Mouse (Mus musculus) small intestine, adult 2 months (tissue): ENCODE measurements around the gene Agbl5. TPM values are rescaled to one million over a fixed set of nuclear protein-coding genes. Genes with fewer than 3 reads are reported as not detected.

ENCODE experiments used
- H3K27ac ChIP-seq: fragments of 200-500 bp; 2 replicates; pipeline ENCODE4 v1.5.1; 2012; ENCODE audit warnings: low read depth, low read length, control low read depth, inconsistent platforms; ENCODE audit not compliant: insufficient read depth
- H3K27me3 ChIP-seq: fragments of 200-500 bp; 2 replicates; pipeline ENCODE4 v1.6.1; 2012; ENCODE audit warnings: mild to moderate bottlenecking, moderate library complexity, low read length, inconsistent platforms; ENCODE audit not compliant: control insufficient read depth, insufficient read depth
- H3K36me3 ChIP-seq: fragments of 200-500 bp; 2 replicates; pipeline ENCODE4 v1.6.1; 2012; ENCODE audit warnings: mild to moderate bottlenecking, low read length, control low read depth, inconsistent platforms; ENCODE audit not compliant: control insufficient read depth, insufficient read depth
- H3K4me1 ChIP-seq: fragments of 200-500 bp; 2 replicates; pipeline ENCODE4 v1.6.1; 2012; ENCODE audit warnings: low read length, inconsistent platforms, mixed read lengths; ENCODE audit not compliant: control insufficient read depth, insufficient read depth, insufficient read length
- H3K4me3 ChIP-seq: fragments of 200-500 bp; 2 replicates; pipeline ENCODE4 v1.5.1; 2012; ENCODE audit warnings: low read depth, mild to moderate bottlenecking, control low read depth, inconsistent platforms, low read length, moderate library complexity
- CTCF ChIP-seq: fragments of 200-500 bp; IDR thresholded peaks from 2 replicates; pipeline ENCODE4 v1.5.1; 2012; ENCODE audit warnings: low read depth, mild to moderate bottlenecking, control low read depth, inconsistent platforms, low read length, moderate library complexity, mixed read lengths; ENCODE audit not compliant: insufficient replicate concordance, insufficient read length; ENCODE audit errors: extremely low read depth
- POLR2A ChIP-seq: fragments of 200-500 bp; IDR thresholded peaks from 2 replicates; pipeline ENCODE4 v1.6.1; 2012; ENCODE audit warnings: low read depth, mild to moderate bottlenecking, control low read depth, inconsistent platforms, low read length, moderate library complexity
- WGBS: fragments of 180-500 bp; shearing (Covaris S2); methylation state at CpG from one replicate; pipeline ENCODE4 v1.1.7; 2018; 5-methylcytosine and 5-hydroxymethylcytosine counted together
- polyA plus RNA-seq: library from polyadenylated mRNA; depleted of rRNA; stranded (reverse); fragments of >200 nt; gene quantifications from 2 replicates; pipeline ENCODE4 v1.2.3, GENCODE M21; 2012

Gene Agbl5
- polyA plus RNA-seq, 1 experiment, result 10.2 TPM

DNA sequence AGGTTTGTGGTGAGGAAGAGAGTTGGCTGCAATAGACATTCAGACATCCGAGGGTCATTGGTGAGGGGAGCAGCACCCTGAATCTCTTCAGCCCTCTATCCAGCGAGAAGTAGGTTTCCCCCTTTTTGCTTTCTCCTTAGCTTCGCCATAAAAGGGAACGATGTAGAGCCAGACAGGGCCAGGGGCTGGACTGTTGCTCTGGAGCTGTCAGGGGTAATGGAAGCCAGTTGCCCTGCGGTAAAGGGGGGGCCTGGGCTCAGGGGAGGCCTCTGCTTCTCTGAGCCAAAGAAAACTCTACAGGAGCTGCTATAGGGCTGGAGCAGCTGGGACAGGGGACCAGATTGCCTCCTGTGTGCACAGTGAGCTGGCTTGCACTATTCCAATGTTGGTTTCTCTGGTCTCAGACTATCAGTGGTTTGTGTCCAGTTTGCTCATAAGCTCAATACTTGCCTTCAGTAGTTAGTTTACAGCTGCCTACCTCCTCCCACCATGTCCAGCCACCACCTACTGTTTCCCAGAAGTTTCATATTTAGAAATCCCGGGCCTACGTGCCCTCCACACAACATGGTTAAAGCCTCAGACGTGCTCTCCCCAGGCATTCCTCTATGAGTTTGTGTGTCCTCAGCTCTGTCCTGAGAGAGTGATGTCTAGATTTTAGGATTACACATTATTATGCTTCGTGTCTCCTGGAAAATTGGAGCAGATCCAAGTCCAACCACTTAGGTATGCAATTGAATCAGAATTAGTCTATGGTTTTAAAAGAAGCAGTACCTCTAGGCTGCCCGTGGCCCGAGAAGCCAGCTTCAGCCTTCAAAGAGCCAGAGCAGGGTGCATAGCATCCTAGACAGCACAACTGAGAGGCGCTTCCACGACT, 20.2 kb downstream of the Agbl5 start:
- Histone ChIP-seq H3K4me1 (peaks cover 31% of the 10 kb centered on the region), H3K27me3 (no peaks in the 10 kb centered on the region), H3K36me3 (peaks cover 14% of the 10 kb centered on the region), H3K27ac (peak overlapping the region; percentile 93), H3K4me3 (peak overlapping the region; percentile 70)
- no peak for TF ChIP-seq CTCF
- TF ChIP-seq POLR2A, result no peak
- 26% methylated on average over 13 of the region's 13 CpGs for WGBS

DNA sequence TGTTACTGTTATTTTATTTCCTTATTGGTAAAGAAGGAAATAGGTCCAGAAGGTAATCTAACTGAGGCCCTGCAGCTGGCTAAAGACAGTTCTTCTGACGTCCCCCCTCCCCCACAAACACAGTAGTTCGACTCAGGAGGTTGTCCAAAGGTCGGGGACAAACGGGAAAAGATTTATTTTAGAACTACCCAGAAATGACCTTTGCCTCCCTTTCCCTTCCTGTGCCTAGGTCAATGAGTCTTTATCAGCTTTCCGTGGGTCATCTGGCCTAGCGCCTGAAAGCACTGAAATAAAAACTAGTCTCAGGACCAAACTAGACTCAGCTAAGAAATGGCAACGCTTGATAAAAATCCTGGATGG, 20.8 kb downstream of the Agbl5 start:
- Histone ChIP-seq H3K36me3 (peaks cover 10% of the 10 kb centered on the region), H3K4me1 (peaks cover 31% of the 10 kb centered on the region), H3K4me3 (no peak overlapping the region), H3K27ac (peak overlapping the region; percentile 93), H3K27me3 (no peaks in the 10 kb centered on the region)
- WGBS, result 16% methylated on average over 7 of the region's 7 CpGs
- TF ChIP-seq POLR2A (no peak), CTCF (no peak)

DNA sequence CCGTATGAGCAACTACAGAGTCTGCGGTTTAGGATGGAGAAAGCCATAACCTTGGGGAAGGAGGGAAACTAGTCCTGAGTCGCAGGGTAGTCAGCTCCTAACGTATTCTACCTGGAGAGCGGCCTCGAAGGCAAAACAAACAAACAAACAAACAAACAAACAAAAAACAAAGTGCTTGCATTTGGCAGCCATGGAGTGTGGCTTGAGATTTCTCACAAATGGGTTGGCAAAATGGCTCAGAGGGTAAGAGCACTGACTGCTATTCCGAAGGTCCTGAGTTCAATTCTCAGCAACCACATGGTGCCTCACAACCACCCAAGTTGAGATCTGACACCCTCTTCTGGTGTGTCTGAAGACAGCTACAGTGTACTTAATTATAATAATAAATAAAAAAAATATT, 21.4 kb downstream of the Agbl5 start:
- Histone ChIP-seq H3K36me3 (peaks cover 7% of the 10 kb centered on the region; the same call in 1 of the 2 replicates), H3K4me3 (no peak overlapping the region), H3K27ac (peak overlapping the region; percentile 93), H3K4me1 (peaks cover 31% of the 10 kb centered on the region), H3K27me3 (no peaks in the 10 kb centered on the region)
- 71% methylated on average over 7 of the region's 7 CpGs for WGBS
- TF ChIP-seq POLR2A, result no peak
- TF ChIP-seq CTCF, result no peak

DNA sequence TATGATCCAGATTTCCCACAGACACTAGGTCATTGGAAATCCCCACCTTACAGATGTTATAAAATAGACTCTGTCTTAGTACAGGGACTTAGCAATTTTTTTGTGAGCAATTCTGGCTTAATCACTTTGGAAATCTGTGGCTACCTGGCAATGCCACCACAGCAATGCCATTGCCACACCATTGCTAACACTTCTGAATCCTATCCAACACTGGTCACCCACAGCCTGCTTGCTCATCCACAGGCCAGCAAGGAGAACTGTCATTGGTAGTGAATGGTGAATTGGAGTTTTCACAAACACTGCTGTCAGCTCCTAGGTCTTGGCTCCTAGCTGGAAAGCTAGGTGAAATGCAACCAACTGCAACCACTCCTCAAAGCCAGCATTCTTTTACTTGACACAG, 22.0 kb downstream of the Agbl5 start:
- peaks cover 33% of the 10 kb centered on the region for H3K4me1 ChIP-seq
- no peak overlapping the region for H3K4me3 ChIP-seq
- H3K36me3 ChIP-seq, result peaks cover 2% of the 10 kb centered on the region; the same call in 1 of the 2 replicates
- TF ChIP-seq CTCF (no peak), POLR2A (no peak)
- no peaks in the 10 kb centered on the region for H3K27me3 ChIP-seq
- H3K27ac ChIP-seq, result peak overlapping the region; percentile 30

DNA sequence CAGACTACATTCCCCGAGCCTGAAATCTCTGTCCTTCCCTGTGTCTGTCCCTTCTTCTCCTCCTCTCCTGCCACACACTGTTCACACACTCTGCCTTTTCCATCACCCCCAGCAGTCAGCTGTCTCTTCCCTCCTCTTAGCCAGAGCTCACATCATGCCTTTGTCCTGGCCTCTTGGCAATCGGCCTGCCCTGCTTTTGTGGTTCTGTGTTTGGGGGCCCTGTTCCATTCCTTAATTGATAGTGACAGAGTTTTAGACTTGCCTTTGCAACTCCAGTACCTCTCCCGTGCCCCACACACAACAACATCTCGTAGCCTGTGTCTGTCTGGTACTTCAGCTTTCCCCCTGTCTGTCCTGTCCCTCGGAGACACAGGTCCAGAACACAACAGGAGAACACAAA, 23.7 kb downstream of the Agbl5 start:
- Histone ChIP-seq H3K4me1 (peaks cover 32% of the 10 kb centered on the region), H3K27me3 (no peaks in the 10 kb centered on the region), H3K36me3 (no peaks in the 10 kb centered on the region), H3K27ac (peak overlapping the region; percentile 79), H3K4me3 (no peak overlapping the region)
- 83% methylated on average over 5 of the region's 5 CpGs for WGBS
- TF ChIP-seq POLR2A (no peak), CTCF (no peak)

DNA sequence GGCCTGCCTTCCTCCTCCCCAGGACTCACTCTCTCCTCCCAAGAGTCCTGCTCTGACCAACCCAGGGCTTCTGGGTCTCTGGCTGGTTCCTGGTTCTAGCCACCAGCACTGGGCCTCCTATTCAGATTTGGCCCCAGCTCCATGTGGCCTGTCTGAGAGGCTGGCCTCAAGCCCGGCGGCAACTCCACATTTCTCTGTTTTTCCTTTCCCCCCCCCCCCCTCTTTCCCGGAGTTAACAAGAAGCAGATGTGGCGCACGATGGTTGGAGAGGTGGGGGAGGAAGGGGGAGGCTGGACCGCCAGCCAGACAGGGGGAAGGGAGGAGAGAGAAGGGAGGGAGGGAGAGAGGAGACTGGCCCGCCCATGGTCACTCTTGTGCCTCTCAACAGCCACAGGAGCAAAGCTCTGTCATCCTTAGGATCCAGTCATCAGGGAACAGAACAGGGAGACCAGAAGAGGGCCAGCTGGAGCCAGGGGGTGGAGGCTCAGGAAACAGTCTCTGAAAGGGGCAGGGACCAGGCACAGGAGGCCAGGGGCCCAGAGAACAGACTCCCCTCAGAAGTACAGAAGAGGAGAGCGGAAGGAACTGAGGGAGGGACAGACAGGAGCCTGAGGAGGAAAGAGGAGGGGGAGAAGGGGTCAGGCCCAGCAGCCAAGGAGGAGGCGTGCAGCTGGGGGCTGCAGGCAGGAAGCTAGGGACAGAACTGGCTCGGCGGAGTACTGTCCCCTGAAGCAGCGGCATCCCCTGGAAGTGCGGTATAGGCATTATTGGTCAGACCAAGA, 24.8 kb downstream of the Agbl5 start, which contains the start of gene Emilin1:
Gene Emilin1, plus strand, starts transcription at position 343 of the 782 bp plus-strand sequence.
- Histone ChIP-seq H3K36me3 (no peaks in the 10 kb centered on the region; the same call in 1 of the 2 replicates), H3K4me3 (peak within 1 kb of the TSS; percentile 53), H3K27ac (peak within 1 kb of the TSS; percentile 79), H3K27me3 (no peaks in the 10 kb centered on the region), H3K4me1 (peaks cover 27% of the 10 kb centered on the region)
- 70% methylated on average over 13 of the region's 13 CpGs for WGBS
- TF ChIP-seq CTCF (no peak), POLR2A (no peak; the same call in 1 of the 2 replicates)
